Mouse (Mus musculus): ENCODE data around the gene Fam172a.

DNA sequence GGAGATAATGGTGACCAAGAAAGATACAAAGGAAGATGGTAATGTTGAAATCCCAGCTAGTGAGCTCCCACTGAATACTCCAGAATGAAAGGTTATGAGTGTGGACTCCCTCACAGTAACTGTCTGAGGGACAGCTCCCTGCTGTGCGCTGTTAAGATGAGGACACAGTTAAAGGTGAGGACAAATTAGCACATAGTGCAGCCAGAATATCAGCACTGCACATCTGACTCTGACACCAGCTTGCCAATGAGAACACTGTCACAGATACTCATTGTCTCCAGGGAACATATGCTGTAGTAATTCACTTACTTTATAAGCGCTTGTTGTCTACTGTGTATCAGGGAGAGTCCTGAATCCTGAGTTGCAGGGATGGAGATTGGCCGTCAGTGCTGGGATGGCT lies 390.1 kb downstream of the Fam172a start:
- TF ChIP-seq EP300 (IDR thresholded peaks at IDR 0.05; ENCODE audit: insufficient read depth, low read depth, low read length) (no peak), CTCF (IDR thresholded peaks at IDR 0.05) (no peak)

All from heart, adult 2 months (tissue).